Mouse (Mus musculus) intestine, embryonic 16.5 days (tissue): ENCODE data around the gene Rsg1. TPM values are rescaled to one million over a fixed set of nuclear protein-coding genes. Genes with fewer than 3 reads are reported as not detected.
A peak's percentile ranks its signal among the peaks of the same experiment; 100 is the strongest.

Source experiments
- ATAC-seq: fragments of 200-750 bp; cut with Nextera tagmentation; 2 replicates; pipeline ENCODE4 v1.8.0; 2017; ENCODE audit warnings: moderate TSS enrichment, moderate library complexity
- H3K27ac ChIP-seq: fragments of 300-500 bp; sonication (generic); 2 replicates; pipeline ENCODE4 v1.5.1; 2014; ENCODE audit warnings: mild to moderate bottlenecking, low read length
- H3K27me3 ChIP-seq: fragments of 300-500 bp; sonication (generic); replicated peaks from 2 replicates; pipeline ENCODE4 v1.6.1; 2014; ENCODE audit warnings: low read length, control low read depth, mixed read lengths; ENCODE audit not compliant: control insufficient read depth, insufficient read depth
- H3K36me3 ChIP-seq: fragments of 300-500 bp; sonication (generic); 2 replicates; pipeline ENCODE4 v1.6.1; 2014; ENCODE audit warnings: low read length, control low read depth; ENCODE audit not compliant: control insufficient read depth, insufficient read depth
- H3K4me1 ChIP-seq: fragments of 300-500 bp; sonication (generic); 2 replicates; pipeline ENCODE4 v1.6.1; 2014; ENCODE audit warnings: low read length, control low read depth, mixed read lengths; ENCODE audit not compliant: control insufficient read depth, insufficient read depth
- H3K4me2 ChIP-seq: fragments of 300-500 bp; sonication (generic); 2 replicates; pipeline ENCODE4 v1.6.1; 2014; ENCODE audit warnings: low read depth, low read length, control low read depth
- H3K4me3 ChIP-seq: fragments of 300-500 bp; sonication (generic); 2 replicates; pipeline ENCODE4 v1.5.1; 2014; ENCODE audit warnings: mild to moderate bottlenecking, low read length
- H3K9ac ChIP-seq: fragments of 300-500 bp; sonication (generic); 2 replicates; pipeline ENCODE4 v1.6.1; 2014; ENCODE audit warnings: low read depth, low read length
- H3K9me3 ChIP-seq: fragments of 300-500 bp; sonication (generic); 2 replicates; pipeline ENCODE4 v1.6.1; 2016; ENCODE audit warnings: low read length, control low read depth; ENCODE audit not compliant: control insufficient read depth
- WGBS: fragments of 180-500 bp; shearing (Covaris S2); extraction: QIAGEN DNeasy Blood & Tissue Kit; methylation state at CpG from one replicate; pipeline ENCODE4 v1.1.7; 2014; 5-methylcytosine and 5-hydroxymethylcytosine counted together
- polyA plus RNA-seq: library from polyadenylated mRNA; unstranded; fragments of >200 nt; fragmentation: Nextera tagmentation; extraction: Ambion mirVana; gene quantifications from 2 replicates; pipeline ENCODE4 v1.2.1, GENCODE M21; 2015

The Rsg1 gene
- polyA plus RNA-seq, 1 experiment from 2014 or later = 5.1 TPM

GRCm38 (mm10) chr4:141204580-141205061, 9.1 kb upstream of the Rsg1 start:
- H3K27me3 ChIP-seq = no peaks in the 10 kb centered on the region
- no peak overlapping the region for H3K27ac ChIP-seq
- peaks cover 7% of the 10 kb centered on the region for H3K36me3 ChIP-seq
- H3K4me3 ChIP-seq = no peak overlapping the region
- H3K4me2 ChIP-seq = no peak overlapping the region
- no peak overlapping the region for H3K9ac ChIP-seq
- ATAC-seq = 0 out of 2 replicates have a peak, but pooled peaks have one; percentile 24
- H3K9me3 ChIP-seq = no peaks in the 10 kb centered on the region
- 0 out of 2 replicates have a peak, but pooled peaks cover 2% of the 10 kb centered on the region for H3K4me1 ChIP-seq
- WGBS = 70% methylated on average over 4 of the region's 4 CpGs

DNA sequence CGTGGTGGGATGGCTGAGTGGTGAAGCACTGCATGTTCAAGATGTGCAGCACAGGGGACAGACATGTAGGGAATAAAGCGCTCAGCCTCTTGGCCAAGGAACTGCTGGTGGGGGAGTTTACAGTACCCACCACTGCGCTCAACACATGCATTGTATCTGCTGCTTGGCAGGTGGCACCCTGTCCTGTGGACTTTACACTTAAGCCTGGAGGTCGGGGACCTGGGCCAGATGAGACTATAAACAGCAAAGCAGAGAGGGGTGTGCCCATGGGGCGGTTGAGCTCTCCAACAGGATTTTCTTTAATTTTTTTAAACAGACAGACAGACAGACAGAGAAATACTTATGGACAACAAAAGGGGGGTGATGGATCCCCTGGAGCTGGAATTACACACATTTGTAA, 6.7 kb upstream of the Rsg1 start:
- ATAC-seq = no peak; the same call in 1 of the 2 replicates
- no peak overlapping the region for H3K4me3 ChIP-seq
- H3K36me3 ChIP-seq = no peaks in the 10 kb centered on the region
- H3K4me2 ChIP-seq = no peak overlapping the region
- H3K27me3 ChIP-seq = no peaks in the 10 kb centered on the region
- H3K4me1 ChIP-seq = no peaks in the 10 kb centered on the region
- WGBS = 87% methylated on average over 5 of the region's 5 CpGs
- no peak overlapping the region for H3K9ac ChIP-seq
- no peak overlapping the region for H3K27ac ChIP-seq
- no peaks in the 10 kb centered on the region for H3K9me3 ChIP-seq

DNA sequence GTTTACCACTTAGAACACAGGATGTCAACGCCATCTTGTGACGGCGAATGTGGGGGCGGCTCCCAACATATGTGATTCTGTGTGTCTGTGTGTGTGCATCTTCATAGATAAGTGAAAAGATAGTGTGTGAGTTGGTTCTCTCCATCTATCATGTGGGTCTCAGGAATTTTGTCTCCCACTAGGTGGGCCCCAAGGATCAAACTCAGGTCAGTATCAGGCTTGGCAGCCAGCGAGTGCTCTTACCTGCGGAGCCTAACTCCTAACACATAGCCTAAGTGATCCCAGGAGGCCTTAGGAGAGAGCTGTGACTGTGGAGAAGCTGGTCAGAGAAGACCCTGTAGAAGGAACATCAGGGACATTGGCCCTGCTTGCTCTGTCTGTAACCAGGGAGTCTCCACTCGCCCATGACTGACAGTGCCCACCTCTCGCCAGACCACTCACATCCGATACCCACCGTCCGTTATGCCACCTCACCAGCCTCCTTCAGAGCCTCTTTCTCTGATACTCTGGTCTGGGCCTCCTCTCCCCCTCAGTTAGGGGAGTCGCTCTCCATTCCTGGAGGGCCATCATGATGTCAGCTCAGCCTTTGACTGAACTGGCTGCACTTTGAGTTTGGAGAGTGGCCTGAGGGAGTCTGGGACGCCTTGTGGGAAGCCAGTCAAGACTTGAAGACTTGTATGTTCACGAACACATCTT, 3.1 kb upstream of the Rsg1 start:
- Histone ChIP-seq H3K9me3 (no peaks in the 10 kb centered on the region), H3K27me3 (no peaks in the 10 kb centered on the region), H3K4me3 (peak overlapping the region; percentile 39), H3K4me1 (peaks cover 12% of the 10 kb centered on the region), H3K36me3 (no peaks in the 10 kb centered on the region), H3K9ac (peak overlapping the region; percentile 55; the same call in 1 of the 2 replicates), H3K4me2 (peak overlapping the region; percentile 55), H3K27ac (peak overlapping the region; percentile 65)
- peak; percentile 49 for ATAC-seq
- 68% methylated on average over 14 of the region's 14 CpGs for whole genome bisulfite sequencing

GRCm38 (mm10) chr4:141211646-141212045, 2.1 kb upstream of the Rsg1 start:
- Histone ChIP-seq H3K9ac (no peak overlapping the region), H3K4me1 (peaks cover 12% of the 10 kb centered on the region), H3K4me2 (no peak overlapping the region), H3K27me3 (no peaks in the 10 kb centered on the region), H3K4me3 (no peak overlapping the region), H3K9me3 (no peaks in the 10 kb centered on the region), H3K36me3 (no peaks in the 10 kb centered on the region), H3K27ac (no peak overlapping the region)
- ATAC-seq = no peak
- WGBS = 92% methylated on average over 4 of the region's 4 CpGs

DNA sequence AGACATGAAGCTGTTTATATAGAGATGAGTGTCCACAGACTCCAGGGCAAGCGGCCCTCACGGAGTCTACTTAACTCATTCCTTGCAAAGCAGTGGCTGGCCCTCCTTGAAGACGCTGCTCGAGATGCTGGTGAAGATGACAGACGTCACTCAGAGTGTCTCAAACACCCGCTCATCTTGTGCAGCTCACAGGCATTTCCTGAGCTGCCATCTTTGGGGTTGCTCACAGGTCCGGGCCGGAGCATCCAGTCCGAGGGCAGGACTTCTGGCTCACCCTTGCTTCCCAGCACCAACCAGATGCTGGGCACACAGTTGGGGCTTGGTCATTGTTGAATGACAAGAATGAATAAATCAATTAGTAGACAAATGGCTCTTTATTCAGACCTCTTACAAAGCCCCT, 864 bp upstream of the Rsg1 start:
- Histone ChIP-seq H3K4me3 (no peak overlapping the region), H3K9me3 (no peaks in the 10 kb centered on the region), H3K27me3 (no peaks in the 10 kb centered on the region), H3K36me3 (no peaks in the 10 kb centered on the region), H3K27ac (no peak overlapping the region), H3K4me1 (peaks cover 12% of the 10 kb centered on the region), H3K9ac (no peak overlapping the region), H3K4me2 (peak overlapping the region; percentile 65; the same call in 1 of the 2 replicates)
- no peak for ATAC-seq
- 78% methylated on average over 9 of the region's 9 CpGs for WGBS

DNA sequence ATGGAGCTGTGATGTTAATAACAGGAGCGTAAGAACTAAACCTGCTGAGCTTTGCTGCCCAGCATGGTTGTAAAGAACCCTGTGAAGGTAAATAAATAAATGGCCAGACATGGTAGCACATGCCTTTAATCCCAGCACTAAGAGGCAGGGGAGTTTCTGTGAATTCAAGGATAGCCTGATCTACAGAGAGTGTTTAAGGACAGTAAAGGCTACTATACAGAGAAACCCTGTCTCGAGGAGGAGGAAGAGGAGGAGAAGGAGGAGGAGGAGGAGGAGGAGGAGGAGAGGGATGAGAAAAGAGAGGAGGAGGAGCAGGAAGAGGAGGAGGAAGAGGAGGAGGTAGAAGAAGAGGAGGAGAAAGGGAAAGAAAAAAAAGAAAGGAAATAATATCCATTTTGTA, 414 bp upstream of the Rsg1 start:
- Histone ChIP-seq H3K4me3 (peak overlapping the region; percentile 55), H3K4me1 (peaks cover 12% of the 10 kb centered on the region), H3K27ac (no peak overlapping the region), H3K9me3 (no peaks in the 10 kb centered on the region), H3K36me3 (no peaks in the 10 kb centered on the region), H3K27me3 (no peaks in the 10 kb centered on the region), H3K9ac (no peak overlapping the region), H3K4me2 (peak overlapping the region; percentile 65)
- 34% methylated on average over 2 of the region's 2 CpGs for WGBS
- ATAC-seq = 0 out of 2 replicates have a peak, but pooled peaks have one; percentile 26

DNA sequence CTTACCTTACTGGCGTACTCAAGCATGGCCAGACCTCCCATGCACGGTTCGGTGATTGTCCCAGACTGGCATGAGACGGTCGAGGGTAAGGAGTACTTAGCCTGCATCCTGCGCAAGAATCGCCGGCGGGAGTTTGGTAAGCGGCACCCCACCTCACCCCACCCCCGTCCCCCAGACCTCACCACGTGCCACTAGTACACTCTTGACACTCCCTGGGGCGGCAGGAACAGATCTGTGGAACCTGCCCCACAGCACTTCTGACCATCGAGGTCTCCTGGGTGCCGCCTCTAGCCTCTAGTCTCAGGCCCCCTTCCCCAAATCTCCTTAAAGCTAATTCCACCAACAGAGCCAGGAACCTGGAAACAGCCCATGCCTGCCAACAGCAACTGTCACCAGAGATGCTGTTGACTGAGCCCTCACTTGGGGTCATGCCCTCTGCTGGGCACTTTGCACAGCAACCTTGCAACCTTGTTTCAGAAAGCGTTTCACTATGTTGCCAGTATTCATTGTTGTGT, 638 bp downstream of the Rsg1 start:
- WGBS = 4% methylated on average over 16 of the region's 16 CpGs
- ATAC-seq = peak; percentile 61
- Histone ChIP-seq H3K4me1 (peaks cover 12% of the 10 kb centered on the region), H3K27me3 (no peaks in the 10 kb centered on the region), H3K27ac (no peak overlapping the region), H3K4me3 (peak overlapping the region; percentile 55), H3K9me3 (no peaks in the 10 kb centered on the region), H3K36me3 (no peaks in the 10 kb centered on the region), H3K4me2 (peak overlapping the region; percentile 65), H3K9ac (peak overlapping the region; percentile 50)

DNA sequence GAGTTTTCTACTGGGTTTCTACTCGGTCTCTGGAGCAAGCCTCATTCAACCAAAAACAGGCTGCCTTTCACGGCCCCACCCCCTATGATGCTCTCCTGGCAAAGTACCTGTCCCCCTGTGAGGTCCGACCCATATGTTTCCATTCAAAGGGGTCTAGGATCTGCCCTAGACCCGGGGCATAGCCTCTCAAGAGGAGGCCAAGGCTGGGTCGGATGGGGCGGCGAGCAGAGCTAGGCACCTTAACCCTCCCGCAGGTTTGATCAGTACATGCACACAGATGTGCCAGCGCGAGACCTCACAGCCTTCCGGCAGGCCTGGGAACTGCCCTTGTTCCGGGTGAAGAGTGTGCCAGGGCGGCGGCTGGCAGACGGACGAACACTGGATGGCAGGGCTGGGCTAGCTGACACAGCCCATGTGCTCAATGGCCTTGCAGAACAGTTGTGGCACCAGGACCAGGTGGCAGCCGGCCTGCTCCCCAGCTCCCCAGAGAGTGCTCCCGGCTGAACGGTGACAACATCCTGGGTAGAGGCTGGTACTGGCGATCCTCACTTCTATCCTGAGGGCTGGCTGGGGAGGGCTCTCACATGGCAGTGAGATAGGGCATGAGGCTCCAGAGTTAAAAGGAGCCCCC, 5.9 kb downstream of the Rsg1 start:
- ATAC-seq = no peak
- WGBS = 91% methylated on average over 20 of the region's 20 CpGs
- no peaks in the 10 kb centered on the region for H3K9me3 ChIP-seq
- H3K36me3 ChIP-seq = no peaks in the 10 kb centered on the region
- no peak overlapping the region for H3K4me3 ChIP-seq
- H3K9ac ChIP-seq = no peak overlapping the region
- no peaks in the 10 kb centered on the region for H3K27me3 ChIP-seq
- no peak overlapping the region for H3K4me2 ChIP-seq
- H3K4me1 ChIP-seq = peaks cover under 1% of the 10 kb centered on the region
- no peak overlapping the region for H3K27ac ChIP-seq

GRCm38 (mm10) chr4:141221848-141222247, 8.1 kb downstream of the Rsg1 start:
- 78% methylated on average over 2 of the region's 2 CpGs for WGBS
- no peaks in the 10 kb centered on the region for H3K9me3 ChIP-seq
- H3K4me2 ChIP-seq = no peak overlapping the region

More at GRCm38 (mm10) chr4:141221848-141222247, 8.1 kb downstream of the Rsg1 start:
- no peaks in the 10 kb centered on the region for H3K4me1 ChIP-seq
- no peak overlapping the region for H3K27ac ChIP-seq
- H3K9ac ChIP-seq = no peak overlapping the region
- no peaks in the 10 kb centered on the region for H3K27me3 ChIP-seq
- no peaks in the 10 kb centered on the region for H3K36me3 ChIP-seq
- H3K4me3 ChIP-seq = no peak overlapping the region
- no peak for ATAC-seq
